Mouse (Mus musculus): Measurements from ENCODE around the gene Myh2. TPM values are rescaled to one million over a fixed set of nuclear protein-coding genes. Genes with fewer than 3 reads are reported as not detected.

The Myh2 gene
- polyA plus RNA-seq, 1 experiment from 2014 or later: not detected

GRCm38 (mm10) chr11:67224466-67224865, 53.6 kb downstream of the Myh2 start:
- Histone ChIP-seq H3K36me3 (ENCODE audit: insufficient read depth) (no peaks in the 10 kb centered on the region), H3K9ac (no peak overlapping the region), H3K9me3 (ENCODE audit: low read depth, low read length) (no peaks in the 10 kb centered on the region), H3K4me2 (no peak overlapping the region), H3K4me3 (ENCODE audit: low read depth, low read length) (no peak overlapping the region), H3K27ac (ENCODE audit: low read depth) (no peak overlapping the region), H3K4me1 (ENCODE audit: insufficient read depth) (no peaks in the 10 kb centered on the region), H3K27me3 (ENCODE audit: insufficient read depth, low read length) (no peaks in the 10 kb centered on the region)
- no peak for TF ChIP-seq CTCF (IDR thresholded peaks at IDR 0.05; ENCODE audit: low read depth)
- ATAC-seq (ENCODE audit: insufficient read depth) (no peak), DNase-seq (no peak)
- 57% methylated on average over 3 of the region's 3 CpGs for WGBS

GRCm38 (mm10) chr11:67228731-67229130, 57.9 kb downstream of the Myh2 start:
- H3K27me3 ChIP-seq (ENCODE audit: insufficient read depth, low read length): no peaks in the 10 kb centered on the region
- H3K9ac ChIP-seq: no peak overlapping the region
- DNase-seq (peak; percentile 5), ATAC-seq (ENCODE audit: insufficient read depth) (no peak)
- H3K4me2 ChIP-seq: no peak overlapping the region
- TF ChIP-seq CTCF (IDR thresholded peaks at IDR 0.05; ENCODE audit: low read depth): no peak
- no peak overlapping the region for H3K27ac ChIP-seq (ENCODE audit: low read depth)
- WGBS: 73% methylated on average over 3 of the region's 3 CpGs
- no peak overlapping the region for H3K4me3 ChIP-seq (ENCODE audit: low read depth, low read length)
- no peaks in the 10 kb centered on the region for H3K36me3 ChIP-seq (ENCODE audit: insufficient read depth)
- H3K4me1 ChIP-seq (ENCODE audit: insufficient read depth): no peaks in the 10 kb centered on the region
- no peaks in the 10 kb centered on the region for H3K9me3 ChIP-seq (ENCODE audit: low read depth, low read length)

- Histone ChIP-seq H3K9me3 (ENCODE audit: low read depth, low read length) (no peaks in the 10 kb centered on the region), H3K4me2 (no peak overlapping the region), H3K27ac (ENCODE audit: low read depth) (no peak overlapping the region), H3K4me1 (ENCODE audit: insufficient read depth) (no peaks in the 10 kb centered on the region), H3K4me3 (ENCODE audit: low read depth, low read length) (no peak overlapping the region), H3K27me3 (ENCODE audit: insufficient read depth, low read length) (no peaks in the 10 kb centered on the region), H3K9ac (no peak overlapping the region), H3K36me3 (ENCODE audit: insufficient read depth) (no peaks in the 10 kb centered on the region)
- DNase-seq: peak; percentile 9
- WGBS: 74% methylated on average over 5 of the region's 5 CpGs
- TF ChIP-seq CTCF (IDR thresholded peaks at IDR 0.05; ENCODE audit: low read depth): no peak
- no peak for ATAC-seq (ENCODE audit: insufficient read depth)
Measured at GRCm38 (mm10) chr11:67229166-67229565, 58.3 kb downstream of the Myh2 start.

GRCm38 (mm10) chr11:67229946-67230345, 59.1 kb downstream of the Myh2 start:
- no peak overlapping the region for H3K4me2 ChIP-seq
- no peak overlapping the region for H3K9ac ChIP-seq
- no peaks in the 10 kb centered on the region for H3K9me3 ChIP-seq (ENCODE audit: low read depth, low read length)
- H3K4me1 ChIP-seq (ENCODE audit: insufficient read depth): no peaks in the 10 kb centered on the region
- DNase-seq: peak; percentile 39
- H3K27ac ChIP-seq (ENCODE audit: low read depth): no peak overlapping the region
- 75% methylated on average over 2 of the region's 2 CpGs for WGBS
- no peaks in the 10 kb centered on the region for H3K27me3 ChIP-seq (ENCODE audit: insufficient read depth, low read length)
- no peak overlapping the region for H3K4me3 ChIP-seq (ENCODE audit: low read depth, low read length)
- no peaks in the 10 kb centered on the region for H3K36me3 ChIP-seq (ENCODE audit: insufficient read depth)
- no peak for ATAC-seq (ENCODE audit: insufficient read depth)
- TF ChIP-seq CTCF (IDR thresholded peaks at IDR 0.05; ENCODE audit: low read depth): no peak

GRCm38 (mm10) chr11:67235639-67236358, 65.0 kb downstream of the Myh2 start:
- H3K9me3 ChIP-seq (ENCODE audit: low read depth, low read length): no peaks in the 10 kb centered on the region
- H3K4me3 ChIP-seq (ENCODE audit: low read depth, low read length): no peak overlapping the region
- no peaks in the 10 kb centered on the region for H3K36me3 ChIP-seq (ENCODE audit: insufficient read depth)
- H3K9ac ChIP-seq: no peak overlapping the region
- ATAC-seq (ENCODE audit: insufficient read depth) (no peak), DNase-seq (peak; percentile 81)
- no peak overlapping the region for H3K4me2 ChIP-seq
- no peak overlapping the region for H3K27ac ChIP-seq (ENCODE audit: low read depth)
- no peaks in the 10 kb centered on the region for H3K4me1 ChIP-seq (ENCODE audit: insufficient read depth)
- TF ChIP-seq CTCF (IDR thresholded peaks at IDR 0.05; ENCODE audit: low read depth): peak; percentile 59
- WGBS: 64% methylated on average over 5 of the region's 5 CpGs
- H3K27me3 ChIP-seq (ENCODE audit: insufficient read depth, low read length): no peaks in the 10 kb centered on the region

GRCm38 (mm10) chr11:67236799-67237198, 66.0 kb downstream of the Myh2 start:
- no peak for DNase-seq
- H3K4me1 ChIP-seq (ENCODE audit: insufficient read depth): no peaks in the 10 kb centered on the region
- no peaks in the 10 kb centered on the region for H3K36me3 ChIP-seq (ENCODE audit: insufficient read depth)
- no peak overlapping the region for H3K27ac ChIP-seq (ENCODE audit: low read depth)
- H3K9me3 ChIP-seq (ENCODE audit: low read depth, low read length): no peaks in the 10 kb centered on the region
- no peak overlapping the region for H3K9ac ChIP-seq
- TF ChIP-seq CTCF (IDR thresholded peaks at IDR 0.05; ENCODE audit: low read depth): no peak
- H3K27me3 ChIP-seq (ENCODE audit: insufficient read depth, low read length): no peaks in the 10 kb centered on the region
- no peak overlapping the region for H3K4me3 ChIP-seq (ENCODE audit: low read depth, low read length)
- H3K4me2 ChIP-seq: no peak overlapping the region
- WGBS: 80% methylated on average over 9 of the region's 9 CpGs
- no peak for ATAC-seq (ENCODE audit: insufficient read depth)

GRCm38 (mm10) chr11:67237481-67238079, 66.8 kb downstream of the Myh2 start, which contains the start of gene Myh4:
Gene Myh4 (plus strand): TSS chr11:67238029.
- H3K36me3 ChIP-seq (ENCODE audit: insufficient read depth): no peaks in the 10 kb centered on the region
- no peak for ATAC-seq (ENCODE audit: insufficient read depth)
- 71% methylated on average over 5 of the region's 5 CpGs for WGBS
- no peak within 1 kb of the TSS for H3K4me2 ChIP-seq
- no peaks in the 10 kb centered on the region for H3K4me1 ChIP-seq (ENCODE audit: insufficient read depth)
- H3K27me3 ChIP-seq (ENCODE audit: insufficient read depth, low read length): no peaks in the 10 kb centered on the region
- no peak within 1 kb of the TSS for H3K9ac ChIP-seq
- DNase-seq: no peak
- no peak for TF ChIP-seq CTCF (IDR thresholded peaks at IDR 0.05; ENCODE audit: low read depth)
- H3K9me3 ChIP-seq (ENCODE audit: low read depth, low read length): no peaks in the 10 kb centered on the region
- H3K4me3 ChIP-seq (ENCODE audit: low read depth, low read length): no peak within 1 kb of the TSS
- no peak within 1 kb of the TSS for H3K27ac ChIP-seq (ENCODE audit: low read depth)

Data from lung, embryonic 14.5 days (tissue).